Mouse (Mus musculus): ENCODE results near the gene Ccer2. TPM values are rescaled to one million over a fixed set of nuclear protein-coding genes. Genes with fewer than 3 reads are reported as not detected.
A peak's percentile ranks its signal among the peaks of the same experiment; 100 is the strongest.

Gene Ccer2
- polyA plus RNA-seq, 1 experiment from 2014 or later: not detected

DNA sequence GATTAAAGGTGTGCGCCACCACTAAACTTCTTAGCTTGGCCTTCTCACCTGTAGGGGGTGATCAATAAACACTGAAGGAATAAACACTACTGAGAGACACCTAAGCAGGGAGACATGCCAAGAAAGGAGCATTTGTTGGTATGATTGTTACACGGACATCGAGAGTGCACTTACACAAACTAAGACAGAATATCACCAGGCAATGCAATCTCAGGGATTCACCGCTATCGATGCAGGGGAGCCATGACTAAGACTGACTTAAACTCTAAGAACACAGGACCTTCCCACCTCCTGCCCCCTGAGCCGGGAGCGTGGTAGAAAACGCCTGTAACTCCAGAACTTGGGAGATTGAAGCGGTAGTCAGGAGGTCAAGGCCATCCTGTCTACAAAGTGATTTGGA, 15.0 kb upstream of the Ccer2 start:
- 23% methylated on average over 9 of the region's 9 CpGs for whole genome bisulfite sequencing
- no peaks in the 10 kb centered on the region for H3K9me3 ChIP-seq (ENCODE audit: control insufficient read depth, low read length)
- H3K4me1 ChIP-seq (replicated peaks; ENCODE audit: control insufficient read depth, insufficient read depth, low read length): peaks cover 12% of the 10 kb centered on the region
- peak overlapping the region; percentile 74 for H3K4me3 ChIP-seq (ENCODE audit: low read length)
- peak overlapping the region; percentile 91 for H3K4me2 ChIP-seq (ENCODE audit: low read depth, low read length)
- H3K27ac ChIP-seq (ENCODE audit: low read length): peak overlapping the region; percentile 15; the same call in 1 of the 2 replicates
- H3K9ac ChIP-seq (ENCODE audit: low read length): peak overlapping the region; percentile 82
- ATAC-seq (ENCODE audit: low read depth): no peak
- peaks cover 15% of the 10 kb centered on the region for H3K36me3 ChIP-seq (ENCODE audit: control insufficient read depth, insufficient read depth, low read length)
- H3K27me3 ChIP-seq (ENCODE audit: control insufficient read depth, insufficient read depth, low read depth, low read length): no peaks in the 10 kb centered on the region

DNA sequence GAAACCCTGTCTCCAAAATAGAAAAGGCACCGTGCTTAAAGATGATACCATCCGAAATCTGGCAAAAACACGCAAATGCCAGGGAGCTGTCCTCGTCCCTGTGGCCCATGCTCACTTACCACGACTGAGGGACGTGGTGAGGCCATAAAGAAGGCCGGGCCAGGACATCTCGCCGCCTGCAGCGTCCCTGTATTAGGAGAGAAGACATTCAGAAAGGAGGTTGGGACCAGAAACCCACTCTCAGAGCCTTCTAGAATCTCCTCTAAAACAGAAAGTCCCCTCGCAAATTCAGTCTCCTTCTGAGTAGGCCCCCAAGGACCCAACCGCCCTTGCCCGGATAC, 14.6 kb upstream of the Ccer2 start:
- Histone ChIP-seq H3K4me2 (ENCODE audit: low read depth, low read length) (peak overlapping the region; percentile 91), H3K27me3 (ENCODE audit: control insufficient read depth, insufficient read depth, low read depth, low read length) (no peaks in the 10 kb centered on the region), H3K4me3 (ENCODE audit: low read length) (peak overlapping the region; percentile 74), H3K9ac (ENCODE audit: low read length) (peak overlapping the region; percentile 82), H3K27ac (ENCODE audit: low read length) (peak overlapping the region; percentile 15; the same call in 1 of the 2 replicates), H3K4me1 (replicated peaks; ENCODE audit: control insufficient read depth, insufficient read depth, low read length) (peaks cover 12% of the 10 kb centered on the region), H3K36me3 (ENCODE audit: control insufficient read depth, insufficient read depth, low read length) (peaks cover 18% of the 10 kb centered on the region), H3K9me3 (ENCODE audit: control insufficient read depth, low read length) (no peaks in the 10 kb centered on the region)
- 1% methylated on average over 13 of the region's 13 CpGs for WGBS
- ATAC-seq (ENCODE audit: low read depth): peak; percentile 10

DNA sequence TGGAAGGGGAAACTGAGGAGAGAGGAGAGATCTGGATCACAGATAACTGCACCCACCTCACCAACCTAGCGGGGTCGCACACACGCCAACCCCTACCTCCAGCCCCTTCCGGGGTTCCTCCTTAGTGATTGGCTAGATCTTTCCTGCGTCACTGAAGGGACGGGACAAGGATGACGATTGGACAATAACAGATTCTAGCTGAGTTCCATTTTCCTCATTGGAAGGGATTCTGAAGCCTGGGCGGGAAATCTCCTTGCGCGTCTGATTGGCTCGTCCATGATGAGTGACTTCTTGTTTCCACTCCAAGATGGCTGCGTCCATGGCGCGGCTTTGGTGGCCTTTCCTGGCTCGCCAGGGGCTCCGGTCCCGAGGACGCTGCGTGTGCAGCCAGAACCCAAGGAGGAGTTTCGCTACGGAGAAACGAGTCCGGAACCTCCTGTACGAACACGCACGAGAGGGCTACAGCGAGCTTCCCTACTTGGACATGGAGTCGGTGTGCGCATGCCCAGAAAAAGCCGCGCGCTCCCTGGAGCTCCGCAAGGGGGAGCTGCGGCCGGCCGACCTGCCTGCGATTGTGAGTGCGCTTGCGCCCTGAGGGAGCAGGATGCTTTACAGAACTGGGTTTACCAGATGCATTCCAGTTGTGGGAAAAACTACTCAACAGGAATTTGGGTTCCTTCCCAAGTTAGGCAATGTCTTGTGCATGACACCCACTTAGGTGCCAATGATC, 14.1 kb upstream of the Ccer2 start, which contains the start of the genes Mrps12 and Sars2:
Gene Mrps12, minus strand, starts transcription at position 112 of the 730 bp plus-strand sequence.
Gene Sars2, plus strand, starts transcription at position 284 of the 730 bp plus-strand sequence.
- WGBS: under 1% methylated on average over 39 of the region's 39 CpGs
- H3K4me3 ChIP-seq (ENCODE audit: low read length): peak within 1 kb of the TSS; percentile 74
- H3K27me3 ChIP-seq (ENCODE audit: control insufficient read depth, insufficient read depth, low read depth, low read length): no peaks in the 10 kb centered on the region
- H3K9ac ChIP-seq (ENCODE audit: low read length): peak within 1 kb of the TSS; percentile 82
- peaks cover 16% of the 10 kb centered on the region for H3K36me3 ChIP-seq (ENCODE audit: control insufficient read depth, insufficient read depth, low read length)
- no peaks in the 10 kb centered on the region for H3K9me3 ChIP-seq (ENCODE audit: control insufficient read depth, low read length)
- ATAC-seq (ENCODE audit: low read depth): peak; percentile 99
- peaks cover 12% of the 10 kb centered on the region for H3K4me1 ChIP-seq (replicated peaks; ENCODE audit: control insufficient read depth, insufficient read depth, low read length)
- peak within 1 kb of the TSS; percentile 91 for H3K4me2 ChIP-seq (ENCODE audit: low read depth, low read length)
- peak within 1 kb of the TSS; percentile 77 for H3K27ac ChIP-seq (ENCODE audit: low read length)

DNA sequence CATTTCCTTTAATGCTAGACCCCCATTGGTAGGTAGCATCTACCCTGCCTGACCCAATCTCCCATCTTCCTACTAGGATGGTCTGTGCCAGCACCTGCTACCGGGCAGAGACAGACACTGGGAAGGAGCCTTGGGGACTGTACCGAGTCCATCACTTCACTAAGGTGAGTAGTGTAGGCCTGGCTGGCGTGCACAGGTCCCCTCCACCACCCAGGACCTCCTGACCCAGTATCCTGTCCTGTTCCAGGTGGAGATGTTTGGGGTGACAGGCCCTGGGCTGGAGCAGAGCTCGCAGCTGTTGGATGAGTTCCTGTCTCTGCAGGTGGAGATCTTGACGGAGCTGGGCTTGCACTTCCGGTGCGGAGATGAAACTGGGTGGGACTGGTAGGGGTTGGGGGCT, 6.0 kb upstream of the Ccer2 start:
- 91% methylated on average over 7 of the region's 7 CpGs for WGBS
- H3K27me3 ChIP-seq (ENCODE audit: control insufficient read depth, insufficient read depth, low read depth, low read length): no peaks in the 10 kb centered on the region
- no peak overlapping the region for H3K4me3 ChIP-seq (ENCODE audit: low read length)
- no peak for ATAC-seq (ENCODE audit: low read depth)
- H3K27ac ChIP-seq (ENCODE audit: low read length): no peak overlapping the region
- H3K36me3 ChIP-seq (ENCODE audit: control insufficient read depth, insufficient read depth, low read length): peaks cover 11% of the 10 kb centered on the region
- no peak overlapping the region for H3K4me2 ChIP-seq (ENCODE audit: low read depth, low read length)
- H3K4me1 ChIP-seq (replicated peaks; ENCODE audit: control insufficient read depth, insufficient read depth, low read length): no peaks in the 10 kb centered on the region
- no peaks in the 10 kb centered on the region for H3K9me3 ChIP-seq (ENCODE audit: control insufficient read depth, low read length)
- no peak overlapping the region for H3K9ac ChIP-seq (ENCODE audit: low read length)

DNA sequence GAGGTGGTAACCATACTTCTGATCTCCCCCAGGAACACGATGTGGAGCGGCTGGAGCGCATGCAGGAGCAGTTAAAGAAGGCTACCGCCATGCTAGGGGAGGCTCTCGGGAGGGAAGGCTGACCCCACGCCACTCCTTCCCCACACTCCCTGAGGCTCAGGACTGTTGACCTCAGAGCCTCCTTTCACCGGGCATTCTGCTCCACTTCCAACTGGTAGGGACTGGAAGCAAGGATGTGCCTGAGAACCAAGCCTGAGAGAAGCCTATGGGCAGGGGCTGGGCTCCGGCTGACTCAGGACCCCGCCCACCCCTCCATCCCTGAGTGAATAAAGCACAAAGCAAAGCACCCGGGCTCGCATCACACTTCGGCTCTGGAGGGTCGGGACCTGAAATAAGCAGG, 2.6 kb downstream of the Ccer2 start:
- 86% methylated on average over 13 of the region's 13 CpGs for WGBS
- H3K4me2 ChIP-seq (ENCODE audit: low read depth, low read length): no peak overlapping the region
- H3K27me3 ChIP-seq (ENCODE audit: control insufficient read depth, insufficient read depth, low read depth, low read length): peaks cover 8% of the 10 kb centered on the region
- no peak overlapping the region for H3K9ac ChIP-seq (ENCODE audit: low read length)
- H3K9me3 ChIP-seq (ENCODE audit: control insufficient read depth, low read length): no peaks in the 10 kb centered on the region
- ATAC-seq (ENCODE audit: low read depth): no peak
- peaks cover 15% of the 10 kb centered on the region for H3K36me3 ChIP-seq (ENCODE audit: control insufficient read depth, insufficient read depth, low read length)
- H3K4me1 ChIP-seq (replicated peaks; ENCODE audit: control insufficient read depth, insufficient read depth, low read length): peaks cover 2% of the 10 kb centered on the region; the same call in 1 of the 2 replicates
- H3K27ac ChIP-seq (ENCODE audit: low read length): no peak overlapping the region
- no peak overlapping the region for H3K4me3 ChIP-seq (ENCODE audit: low read length)

DNA sequence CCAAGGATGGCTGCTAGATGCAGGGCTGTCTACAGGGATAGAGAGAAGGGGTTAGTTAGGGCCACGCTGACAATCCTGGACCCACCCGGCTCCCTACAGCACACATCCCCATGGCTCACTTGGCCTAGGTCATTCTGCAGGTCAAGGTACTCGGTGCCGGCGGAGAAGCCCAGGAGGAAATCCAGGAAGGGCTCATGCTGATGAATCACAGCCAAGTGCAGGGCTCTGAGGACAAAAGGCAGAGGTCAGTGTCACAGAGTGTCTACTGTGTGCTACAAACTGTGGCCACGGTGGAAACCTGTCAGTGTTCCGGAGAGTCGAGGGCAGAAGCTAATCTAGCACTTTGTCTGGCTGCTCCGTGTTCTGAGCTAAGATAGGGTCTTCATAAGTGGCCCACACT, 5.9 kb downstream of the Ccer2 start:
- Histone ChIP-seq H3K27ac (ENCODE audit: low read length) (no peak overlapping the region), H3K9ac (ENCODE audit: low read length) (no peak overlapping the region), H3K4me2 (ENCODE audit: low read depth, low read length) (no peak overlapping the region), H3K9me3 (ENCODE audit: control insufficient read depth, low read length) (no peaks in the 10 kb centered on the region), H3K4me3 (ENCODE audit: low read length) (no peak overlapping the region), H3K4me1 (replicated peaks; ENCODE audit: control insufficient read depth, insufficient read depth, low read length) (peaks cover 8% of the 10 kb centered on the region), H3K36me3 (ENCODE audit: control insufficient read depth, insufficient read depth, low read length) (peaks cover 14% of the 10 kb centered on the region; the same call in 1 of the 2 replicates), H3K27me3 (ENCODE audit: control insufficient read depth, insufficient read depth, low read depth, low read length) (no peaks in the 10 kb centered on the region)
- WGBS: 88% methylated on average over 9 of the region's 9 CpGs
- no peak for ATAC-seq (ENCODE audit: low read depth)

DNA sequence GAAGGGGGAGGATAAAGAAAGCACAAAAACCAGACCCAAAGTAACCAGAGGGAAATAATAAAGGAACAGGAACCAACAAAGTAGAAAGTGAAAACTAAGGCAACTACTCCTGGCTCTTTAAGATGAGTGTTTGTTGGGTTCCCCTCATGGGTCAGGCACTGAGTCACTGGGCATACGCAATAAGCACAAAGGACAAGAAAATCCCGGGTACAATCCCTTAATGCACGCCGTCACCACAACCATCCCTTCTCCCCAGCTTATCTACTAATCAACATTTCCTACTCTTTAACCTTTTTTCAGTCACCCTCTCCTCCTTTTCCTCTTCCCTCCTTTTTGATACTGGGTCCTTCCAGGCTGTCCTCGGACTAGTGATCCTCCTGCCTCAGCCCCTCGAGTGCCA, 9.2 kb downstream of the Ccer2 start:
- 83% methylated on average over 6 of the region's 6 CpGs for WGBS
- H3K9me3 ChIP-seq (ENCODE audit: control insufficient read depth, low read length): no peaks in the 10 kb centered on the region

DNA sequence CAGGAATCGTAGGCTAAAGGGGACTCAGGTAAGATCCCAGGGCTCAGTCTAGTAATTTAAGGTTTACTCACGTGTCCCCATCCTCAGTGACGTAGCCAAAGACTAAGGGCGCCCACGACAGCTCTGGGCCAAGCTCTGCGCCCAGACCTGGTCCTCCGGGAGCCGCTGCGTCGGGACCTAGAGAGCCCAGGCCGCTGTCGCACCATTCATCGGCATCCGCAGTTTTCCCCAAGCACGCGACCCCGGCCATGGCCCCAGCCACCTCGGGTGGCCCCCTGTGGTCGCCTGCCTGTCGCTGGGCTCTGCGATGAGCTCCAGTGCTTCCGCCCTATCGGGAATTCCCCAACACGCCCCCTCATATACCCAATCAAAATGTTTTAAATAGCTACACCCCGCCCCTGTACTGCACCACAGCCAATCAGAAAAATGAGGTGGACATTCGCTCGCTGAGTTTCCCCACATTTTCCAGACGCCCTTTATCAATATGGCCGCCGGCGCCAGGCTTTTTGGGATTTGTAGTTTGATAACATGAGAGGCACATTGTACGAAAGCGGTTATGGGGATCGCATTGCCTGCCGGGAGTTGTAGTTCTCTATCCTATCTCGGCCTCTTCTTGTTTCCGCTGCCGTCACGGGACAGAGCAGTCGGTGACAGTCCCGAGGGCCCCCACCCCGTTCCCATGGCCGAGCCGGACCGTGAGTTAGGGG, 10.4 kb downstream of the Ccer2 start, which contains the start of gene Sirt2:
Gene Sirt2, plus strand, starts transcription at position 563 of the 707 bp plus-strand sequence.
- ATAC-seq (ENCODE audit: low read depth): peak; percentile 98
- Histone ChIP-seq H3K27me3 (ENCODE audit: control insufficient read depth, insufficient read depth, low read depth, low read length) (no peaks in the 10 kb centered on the region), H3K4me2 (ENCODE audit: low read depth, low read length) (peak within 1 kb of the TSS; percentile 84), H3K9me3 (ENCODE audit: control insufficient read depth, low read length) (no peaks in the 10 kb centered on the region), H3K4me1 (replicated peaks; ENCODE audit: control insufficient read depth, insufficient read depth, low read length) (peaks cover 17% of the 10 kb centered on the region), H3K36me3 (ENCODE audit: control insufficient read depth, insufficient read depth, low read length) (peaks cover 4% of the 10 kb centered on the region; the same call in 1 of the 2 replicates), H3K9ac (ENCODE audit: low read length) (peak within 1 kb of the TSS; percentile 83), H3K4me3 (ENCODE audit: low read length) (peak within 1 kb of the TSS; percentile 90), H3K27ac (ENCODE audit: low read length) (no peak within 1 kb of the TSS)
- under 1% methylated on average over 45 of the region's 45 CpGs for WGBS

More for the DNA sequence above, 9.2 kb downstream of the Ccer2 start:
- peaks cover 17% of the 10 kb centered on the region for H3K4me1 ChIP-seq (replicated peaks; ENCODE audit: control insufficient read depth, insufficient read depth, low read length)
- H3K4me2 ChIP-seq (ENCODE audit: low read depth, low read length): peak overlapping the region; percentile 84
- H3K9ac ChIP-seq (ENCODE audit: low read length): no peak overlapping the region
- peak overlapping the region; percentile 90; the same call in 1 of the 2 replicates for H3K4me3 ChIP-seq (ENCODE audit: low read length)
- H3K27ac ChIP-seq (ENCODE audit: low read length): no peak overlapping the region
- H3K36me3 ChIP-seq (ENCODE audit: control insufficient read depth, insufficient read depth, low read length): peaks cover 4% of the 10 kb centered on the region; the same call in 1 of the 2 replicates
- ATAC-seq (ENCODE audit: low read depth): no peak
- H3K27me3 ChIP-seq (ENCODE audit: control insufficient read depth, insufficient read depth, low read depth, low read length): no peaks in the 10 kb centered on the region

DNA sequence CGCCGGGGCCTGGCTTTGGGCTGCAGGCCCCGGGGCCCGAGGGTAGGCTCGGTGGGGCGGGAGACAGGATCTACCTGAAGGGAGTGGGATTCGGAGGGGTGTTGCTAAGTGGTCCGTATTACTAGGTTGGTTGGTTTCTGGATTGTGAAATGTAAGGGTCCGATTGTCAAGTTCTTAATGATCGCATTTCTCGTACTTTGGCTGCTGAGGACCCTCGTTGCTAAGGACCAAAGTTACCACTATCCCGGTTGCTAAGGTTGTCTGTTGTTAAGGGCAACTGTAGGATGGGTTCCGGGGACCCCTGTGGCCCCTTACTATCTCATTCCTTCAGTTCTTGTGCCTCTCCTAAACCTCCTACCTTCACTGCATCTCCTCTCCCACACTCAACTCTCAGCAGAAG, 10.9 kb downstream of the Ccer2 start:
- no peaks in the 10 kb centered on the region for H3K27me3 ChIP-seq (ENCODE audit: control insufficient read depth, insufficient read depth, low read depth, low read length)
- ATAC-seq (ENCODE audit: low read depth): no peak
- H3K27ac ChIP-seq (ENCODE audit: low read length): no peak overlapping the region
- peaks cover 17% of the 10 kb centered on the region for H3K4me1 ChIP-seq (replicated peaks; ENCODE audit: control insufficient read depth, insufficient read depth, low read length)
- H3K36me3 ChIP-seq (ENCODE audit: control insufficient read depth, insufficient read depth, low read length): no peaks in the 10 kb centered on the region
- peak overlapping the region; percentile 90 for H3K4me3 ChIP-seq (ENCODE audit: low read length)
- peak overlapping the region; percentile 83 for H3K9ac ChIP-seq (ENCODE audit: low read length)
- H3K9me3 ChIP-seq (ENCODE audit: control insufficient read depth, low read length): no peaks in the 10 kb centered on the region
- H3K4me2 ChIP-seq (ENCODE audit: low read depth, low read length): peak overlapping the region; percentile 65
- WGBS: 3% methylated on average over 14 of the region's 14 CpGs
